Mouse (Mus musculus): ENCODE data around the gene Erp27.
"Not testable (repeated sequence)": the region's sequence is repeated elsewhere in the genome, so short reads cannot be mapped to it uniquely, and the experiment has no call there.

The Erp27 gene

GRCm38 (mm10) chr6:136903885-136904470 lies 18.0 kb downstream of the Erp27 start:
- no peak for DNase-seq

DNA sequence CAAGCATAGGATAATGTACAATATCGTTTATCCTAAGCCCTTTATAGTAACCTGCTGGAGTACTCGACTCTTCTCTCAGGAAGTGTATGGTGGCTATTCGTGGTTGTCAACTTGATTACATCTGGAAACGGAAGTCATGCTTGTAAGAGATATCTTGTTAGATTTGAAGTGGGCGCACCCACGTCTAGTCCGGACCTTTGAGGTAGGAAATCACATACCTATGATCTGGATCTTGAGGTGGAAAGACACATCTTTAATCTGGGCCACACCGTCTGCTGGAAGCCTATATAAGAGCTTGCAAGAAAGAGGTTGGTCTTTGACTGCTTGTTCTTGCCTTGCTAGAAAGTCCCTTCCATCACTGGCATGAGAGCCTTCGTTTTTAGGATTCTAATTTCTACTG lies 19.5 kb downstream of the Erp27 start:
- no peak for DNase-seq

- no peak for DNase-seq
These were observed 21.0 kb downstream of the Erp27 start for GRCm38 (mm10) chr6:136901010-136901409.

DNA sequence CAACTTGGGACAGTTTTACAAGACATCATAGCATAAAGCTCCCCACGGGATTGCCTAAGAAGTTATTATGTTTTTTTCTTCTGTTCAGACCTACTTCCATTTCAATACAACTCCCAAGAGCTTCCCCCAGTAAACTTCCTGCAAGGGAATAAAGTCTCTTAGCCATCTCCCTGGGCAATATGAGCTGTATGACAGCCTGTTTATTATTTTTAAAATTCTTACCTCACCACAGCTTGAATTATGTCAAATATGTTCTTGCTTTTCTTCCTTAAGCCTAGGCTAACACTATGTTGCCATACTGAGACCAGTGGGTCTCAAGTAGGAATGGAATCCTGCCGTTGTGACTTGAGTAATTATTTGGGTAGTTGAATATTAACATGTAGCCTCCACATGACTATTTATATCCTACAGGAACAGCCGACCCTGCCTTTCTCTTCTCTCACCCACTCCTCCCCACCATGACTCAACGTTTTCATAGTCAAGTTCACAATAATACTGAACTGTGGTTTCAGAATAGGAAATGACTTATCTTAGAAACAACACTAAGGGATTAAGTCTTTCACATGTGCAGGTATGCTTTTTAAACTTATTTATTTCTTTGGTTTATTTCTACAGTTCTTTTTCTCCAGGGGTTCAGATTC lies 21.5 kb downstream of the Erp27 start:
- no peak for DNase-seq

DNA sequence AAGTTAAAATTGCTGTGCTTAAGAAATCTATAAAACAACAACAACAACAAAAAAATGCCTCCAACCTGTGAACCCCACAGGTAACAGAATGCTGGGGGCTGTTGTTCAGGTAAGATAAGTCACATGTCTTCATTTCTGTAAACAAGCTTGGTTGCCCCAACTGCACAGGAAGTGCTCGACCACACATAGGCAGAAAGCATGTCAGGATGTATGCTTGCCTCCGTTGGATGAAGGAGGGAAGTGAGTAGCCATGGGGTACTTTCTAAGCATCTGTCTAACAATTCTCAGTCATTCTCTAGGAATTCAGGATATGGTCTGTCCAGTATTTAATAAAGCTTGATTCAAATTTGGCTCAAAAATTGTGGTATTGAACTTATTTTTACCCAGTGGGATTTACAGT lies 23.0 kb downstream of the Erp27 start:
- peak; percentile 35 for DNase-seq

- no peak for DNase-seq
These were observed 23.8 kb downstream of the Erp27 start for GRCm38 (mm10) chr6:136898222-136898621.

GRCm38 (mm10) chr6:136897789-136898188 lies 24.2 kb downstream of the Erp27 start:
- no peak for DNase-seq

DNA sequence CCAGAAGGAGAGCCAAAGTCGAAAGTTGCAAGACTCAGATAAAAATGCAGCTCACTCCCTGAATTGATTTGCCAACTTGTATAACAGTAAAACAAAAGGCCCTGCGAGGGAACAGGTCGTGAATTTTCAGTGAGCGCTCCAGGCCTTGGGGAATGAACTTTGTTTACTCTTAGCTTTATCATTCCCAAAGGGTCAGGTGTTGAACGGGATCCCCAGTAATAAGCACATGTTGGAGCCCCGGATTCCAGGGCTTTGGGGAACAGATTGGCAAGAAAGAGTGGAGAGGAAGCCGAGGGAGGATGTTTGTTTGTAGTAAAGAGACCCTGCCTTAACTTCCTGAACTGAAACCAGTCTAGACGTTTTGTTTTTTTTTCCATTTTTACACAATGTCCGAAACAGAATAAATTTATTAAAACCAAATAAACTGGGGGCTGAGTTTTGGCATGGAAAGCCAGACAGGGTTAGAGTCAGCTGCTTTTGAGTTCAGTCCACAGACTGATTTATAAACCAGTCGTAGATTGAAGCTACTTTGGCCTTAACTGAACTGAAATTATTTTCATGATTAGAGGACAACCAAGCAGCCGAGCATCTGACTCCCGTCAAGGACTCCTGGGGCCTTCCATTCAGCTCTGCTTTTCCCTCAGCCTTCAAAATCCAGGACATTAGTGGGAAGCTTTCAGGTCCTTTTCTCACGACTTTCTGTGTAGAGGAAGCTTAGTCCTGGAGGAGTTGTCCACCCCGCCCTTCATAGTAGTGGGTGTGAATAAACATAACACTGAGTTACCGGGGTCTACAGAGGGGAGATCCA lies 27.2 kb downstream of the Erp27 start:
- DNase-seq, result no peak

GRCm38 (mm10) chr6:136892002-136892401 lies 30.0 kb downstream of the Erp27 start:
- DNase-seq, result no peak

DNA sequence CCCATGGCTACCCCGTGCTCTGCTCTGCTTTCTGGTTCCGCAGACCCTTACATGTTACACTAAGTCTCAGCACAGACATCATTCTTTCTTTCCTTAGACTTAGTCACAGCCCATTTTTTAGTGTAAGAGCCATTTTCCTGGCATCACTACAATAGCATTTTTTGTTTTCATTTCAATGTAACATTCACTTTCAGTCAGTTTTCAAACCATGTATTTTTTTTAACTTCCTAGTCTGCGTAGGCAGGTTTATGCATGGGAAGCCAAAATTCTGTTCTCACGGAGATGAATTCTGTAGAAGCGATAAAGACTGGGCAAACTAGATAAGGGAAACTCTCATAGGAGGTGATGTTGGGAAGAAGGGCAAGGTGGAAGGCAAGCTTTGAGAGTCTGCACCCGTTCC lies 32.4 kb downstream of the Erp27 start:
- DNase-seq, result no peak

DNA sequence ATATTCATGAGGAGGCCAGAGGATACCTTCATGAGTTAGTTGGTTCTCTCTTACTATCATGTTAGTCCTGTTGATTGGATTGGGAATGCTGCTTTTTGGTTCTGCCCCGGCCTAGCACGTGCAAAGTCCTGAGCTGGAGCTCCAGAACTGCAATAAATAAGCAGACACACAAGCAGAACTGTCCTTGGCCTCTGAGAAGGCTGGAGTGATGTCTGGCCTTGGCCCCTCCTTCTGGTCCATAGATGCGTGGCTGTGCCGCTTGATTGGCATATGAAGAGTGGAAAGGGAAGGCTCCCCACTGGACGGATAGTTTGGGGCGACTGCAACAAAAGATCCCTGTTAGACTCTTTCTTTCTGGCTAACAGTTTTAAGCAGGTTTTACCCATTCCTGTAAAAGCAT lies 32.9 kb downstream of the Erp27 start:
- DNase-seq, result no peak

- DNase-seq, result no peak
These were observed 34.1 kb downstream of the Erp27 start for GRCm38 (mm10) chr6:136887854-136888253.

GRCm38 (mm10) chr6:136884766-136885165 lies 37.2 kb downstream of the Erp27 start:
- DNase-seq, result not testable (repeated sequence)

GRCm38 (mm10) chr6:136883961-136884360 lies 38.0 kb downstream of the Erp27 start:
- no peak for DNase-seq

GRCm38 (mm10) chr6:136883431-136883915 lies 38.5 kb downstream of the Erp27 start:
- no peak for DNase-seq

GRCm38 (mm10) chr6:136881678-136882077 lies 40.3 kb downstream of the Erp27 start:
- DNase-seq, result no peak

- no peak for DNase-seq
These were observed 46.3 kb downstream of the Erp27 start, which contains the start of gene Mgp for GRCm38 (mm10) chr6:136875670-136876069. Mgp (minus strand) TSS chr6:136875823.

DNA sequence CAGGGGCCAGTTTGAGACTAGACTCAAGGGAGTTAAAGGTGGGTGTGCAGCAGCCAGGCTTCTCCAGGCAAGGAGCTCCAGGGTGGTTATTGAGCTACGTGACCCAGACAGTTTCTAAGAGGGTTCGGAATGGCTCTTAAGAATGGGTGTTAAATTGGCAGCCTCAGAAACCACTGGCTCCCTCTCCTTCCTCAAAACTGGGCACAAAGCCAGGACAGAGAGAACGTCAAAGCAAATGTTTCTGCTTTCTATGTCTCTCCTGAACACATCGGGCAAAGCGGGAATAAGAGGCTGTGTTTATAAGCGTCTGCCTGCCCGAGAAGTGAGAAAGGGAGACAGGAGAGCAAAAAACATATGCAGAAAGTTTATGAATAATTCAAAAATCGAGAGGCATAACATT lies 47.4 kb downstream of the Erp27 start:
- DNase-seq, result no peak

DNA sequence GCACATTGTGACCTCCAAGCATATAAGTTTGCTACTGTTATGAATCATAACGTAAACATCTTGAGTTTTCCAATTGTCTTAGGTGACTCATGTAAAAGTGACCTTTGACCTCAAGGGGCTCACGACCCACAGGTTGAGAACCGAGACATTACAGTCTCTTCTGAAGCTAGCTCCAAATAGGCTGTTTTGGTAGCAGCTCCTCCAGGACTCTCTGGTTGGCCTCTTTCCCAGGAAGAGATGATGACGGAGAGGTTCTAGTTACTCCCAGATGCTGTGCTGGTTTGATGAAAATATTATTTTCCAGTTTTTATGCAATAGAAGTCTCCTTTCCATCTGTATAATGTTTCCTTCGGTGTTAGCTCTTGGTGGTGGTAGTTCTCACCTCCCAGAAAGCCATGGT lies 53.1 kb downstream of the Erp27 start:
- no peak for DNase-seq

GRCm38 (mm10) chr6:136866150-136866549 lies 55.8 kb downstream of the Erp27 start:
- no peak for DNase-seq

DNA sequence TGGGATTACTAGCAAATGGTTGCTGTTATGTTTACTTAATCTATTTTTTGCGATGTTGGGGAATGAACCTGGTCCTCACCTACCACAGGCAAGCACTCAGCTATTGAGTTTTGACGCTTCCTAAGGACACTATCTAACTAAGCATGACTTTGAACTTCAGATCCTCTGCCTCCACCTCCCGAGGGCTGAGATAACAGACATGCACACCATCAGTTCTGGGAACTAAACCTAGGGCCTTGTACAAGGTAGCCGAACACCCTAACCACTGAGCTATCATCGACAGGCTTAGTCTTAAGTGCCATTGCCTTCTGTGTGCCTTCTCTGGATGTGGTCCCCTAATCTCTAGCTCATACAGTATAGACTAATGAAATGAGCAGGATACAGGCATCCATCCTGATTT lies 56.6 kb downstream of the Erp27 start:
- no peak for DNase-seq

- no peak for DNase-seq
These were observed 61.0 kb downstream of the Erp27 start for GRCm38 (mm10) chr6:136861020-136861419.

- no peak for DNase-seq
These were observed 63.6 kb downstream of the Erp27 start for GRCm38 (mm10) chr6:136858420-136858819.

DNA sequence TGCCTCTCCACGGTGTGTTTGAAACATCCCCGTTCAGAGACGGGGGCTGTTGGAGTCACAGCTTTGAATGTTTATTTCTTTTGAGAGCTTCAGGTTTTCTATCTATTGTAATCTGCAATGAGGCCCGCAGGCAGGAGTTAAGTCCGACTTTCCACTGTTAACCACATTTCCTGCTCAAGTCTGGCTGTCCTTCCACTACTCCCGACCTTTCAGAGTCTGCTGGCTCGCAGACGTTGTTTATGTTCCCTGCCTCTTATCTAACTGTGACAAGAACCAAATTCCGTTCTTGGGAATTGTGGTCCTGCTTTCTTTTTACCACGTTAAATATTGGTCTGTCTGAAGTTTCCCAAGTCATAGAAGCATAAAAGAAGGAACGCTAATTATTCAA lies 64.1 kb downstream of the Erp27 start:
- no peak for DNase-seq
